Mouse (Mus musculus) cerebral cortex, adult 2 months (tissue): ENCODE data around the gene Begain.

Experiments
- WGBS: fragments of 180-500 bp; shearing (Covaris S2); methylation state at CpG from one replicate; pipeline ENCODE4 v1.1.7; 2018; 5-methylcytosine and 5-hydroxymethylcytosine counted together

The Begain gene

GRCm38 (mm10) chr12:109068167-109068653, at the start of gene Begain:
TSS of gene Begain (minus strand) at chr12:109068217.
- 2% methylated on average over 48 of the region's 48 CpGs for WGBS

- WGBS: 61% methylated on average over 8 of the region's 8 CpGs
Measured at GRCm38 (mm10) chr12:109115707-109116106, 47.7 kb upstream of the Begain start.

- 79% methylated on average over 10 of the region's 10 CpGs for WGBS
Measured at GRCm38 (mm10) chr12:109115161-109115560, 47.1 kb upstream of the Begain start.

- 45% methylated on average over 10 of the region's 10 CpGs for WGBS
Measured at GRCm38 (mm10) chr12:109112996-109113592, 45.1 kb upstream of the Begain start.

- 70% methylated on average over 9 of the region's 9 CpGs for WGBS
Measured at GRCm38 (mm10) chr12:109112354-109112995, 44.5 kb upstream of the Begain start.

- 90% methylated on average over 13 of the region's 13 CpGs for WGBS
Measured at GRCm38 (mm10) chr12:109108911-109109310, 40.9 kb upstream of the Begain start.

- 83% methylated on average over 7 of the region's 7 CpGs for WGBS
Measured at GRCm38 (mm10) chr12:109100381-109100780, 32.4 kb upstream of the Begain start.

- 78% methylated on average over 13 of the region's 13 CpGs for WGBS
Measured at GRCm38 (mm10) chr12:109090456-109091130, 22.6 kb upstream of the Begain start.

GRCm38 (mm10) chr12:109090041-109090440, 22.0 kb upstream of the Begain start:
- WGBS: 87% methylated on average over 14 of the region's 14 CpGs

- WGBS: 78% methylated on average over 2 of the region's 2 CpGs
Measured at GRCm38 (mm10) chr12:109086111-109086510, 18.1 kb upstream of the Begain start.

GRCm38 (mm10) chr12:109085674-109086073, 17.7 kb upstream of the Begain start:
- 29% methylated on average over 8 of the region's 8 CpGs for WGBS

- 59% methylated on average over 5 of the region's 5 CpGs for whole genome bisulfite sequencing
Measured at GRCm38 (mm10) chr12:109085046-109085445, 17.0 kb upstream of the Begain start.

GRCm38 (mm10) chr12:109083476-109083875, 15.5 kb upstream of the Begain start:
- 89% methylated on average over 3 of the region's 3 CpGs for WGBS

GRCm38 (mm10) chr12:109077036-109077435, 9.0 kb upstream of the Begain start:
- 78% methylated on average over 6 of the region's 6 CpGs for WGBS

GRCm38 (mm10) chr12:109074777-109075285, 6.8 kb upstream of the Begain start:
- 88% methylated on average over 2 of the region's 2 CpGs for WGBS

GRCm38 (mm10) chr12:109074106-109074505, 6.1 kb upstream of the Begain start:
- 81% methylated on average over 6 of the region's 6 CpGs for WGBS

GRCm38 (mm10) chr12:109071248-109071647, 3.2 kb upstream of the Begain start:
- 77% methylated on average over 13 of the region's 13 CpGs for WGBS

GRCm38 (mm10) chr12:109069751-109070150, 1.7 kb upstream of the Begain start:
- WGBS: 45% methylated on average over 2 of the region's 2 CpGs

- WGBS: 82% methylated on average over 7 of the region's 7 CpGs
Measured at GRCm38 (mm10) chr12:109068738-109069137, 721 bp upstream of the Begain start.

- WGBS: 5% methylated on average over 58 of the region's 59 CpGs
Measured at GRCm38 (mm10) chr12:109067561-109068135, 369 bp downstream of the Begain start.

GRCm38 (mm10) chr12:109058660-109059059, 9.4 kb downstream of the Begain start:
- WGBS: 90% methylated on average over 8 of the region's 8 CpGs

GRCm38 (mm10) chr12:109057736-109058135, 10.3 kb downstream of the Begain start:
- 67% methylated on average over 4 of the region's 4 CpGs for WGBS
